Mouse (Mus musculus) lung, postnatal 25 days (tissue): ENCODE results near the gene Pvrig.
"Not testable (repeated sequence)": the region's sequence is repeated elsewhere in the genome, so short reads cannot be mapped to it uniquely, and the experiment has no call there.

Experiments
- DNase-seq: peaks from one replicate; pipeline ENCODE4 v3.0.0; 2022; ENCODE audit warnings: low spot score

Gene Pvrig

DNA sequence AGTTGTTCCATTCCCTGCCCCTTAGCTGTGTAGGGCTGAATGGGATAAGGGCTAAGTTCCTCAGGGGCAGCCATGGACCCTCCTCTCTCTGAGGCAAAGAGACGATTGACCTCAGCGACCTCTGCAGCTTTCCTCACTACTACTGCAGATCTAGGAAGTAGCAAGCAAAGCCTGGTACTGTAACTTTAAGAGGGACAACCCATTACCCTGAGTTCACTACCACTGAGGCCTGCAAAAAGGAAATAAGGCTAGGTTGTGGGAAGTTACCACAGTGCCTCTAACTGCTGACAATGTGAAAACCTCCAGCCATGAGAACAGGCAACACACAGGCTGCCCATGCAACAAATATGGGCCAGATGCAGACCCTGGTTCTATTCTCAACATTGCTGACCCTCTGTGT lies at the start of gene Pvrig:
Pvrig (plus strand) TSS at position 301 of the 400 bp plus-strand sequence.
- no peak for DNase-seq

DNA sequence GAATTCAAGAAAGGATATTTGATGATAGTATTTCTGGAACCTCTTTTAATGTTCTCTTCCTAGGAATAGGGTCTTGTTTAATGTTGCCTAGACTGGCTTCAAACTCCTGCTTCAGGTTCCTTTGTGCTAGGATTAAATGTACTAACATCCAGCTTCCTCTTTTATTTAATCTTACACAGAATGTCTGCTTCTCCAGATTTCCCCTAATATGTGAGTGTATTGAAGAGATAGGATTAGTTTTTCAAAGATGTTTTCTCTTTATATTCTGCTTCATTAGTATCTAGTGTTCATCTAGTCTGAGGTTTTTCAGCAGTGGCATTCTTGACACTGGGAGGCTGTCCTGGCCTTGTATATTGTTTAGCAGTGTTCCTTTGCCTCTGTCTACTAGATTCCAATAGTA lies 47.6 kb upstream of the Pvrig start:
- DNase-seq = no peak

DNA sequence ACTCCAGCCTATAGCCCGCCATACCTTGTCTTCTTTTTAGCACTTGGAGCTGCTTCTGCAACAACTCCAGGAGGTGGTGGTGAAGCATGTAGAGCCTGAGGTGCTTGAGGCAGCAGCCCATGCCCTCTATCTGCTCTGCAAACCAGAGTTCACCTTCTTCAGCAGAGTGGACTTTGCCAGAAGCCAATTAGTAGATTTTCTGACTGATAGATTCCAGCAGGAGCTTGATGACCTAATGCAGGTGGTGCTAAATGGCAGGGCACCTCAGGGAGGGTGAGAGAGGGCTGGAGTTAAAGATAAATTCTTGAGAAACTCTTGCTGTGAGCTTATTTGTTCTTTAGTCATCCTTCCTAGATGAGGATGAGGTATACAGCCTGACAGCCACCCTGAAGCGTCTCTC lies 42.1 kb upstream of the Pvrig start:
- no peak for DNase-seq

DNA sequence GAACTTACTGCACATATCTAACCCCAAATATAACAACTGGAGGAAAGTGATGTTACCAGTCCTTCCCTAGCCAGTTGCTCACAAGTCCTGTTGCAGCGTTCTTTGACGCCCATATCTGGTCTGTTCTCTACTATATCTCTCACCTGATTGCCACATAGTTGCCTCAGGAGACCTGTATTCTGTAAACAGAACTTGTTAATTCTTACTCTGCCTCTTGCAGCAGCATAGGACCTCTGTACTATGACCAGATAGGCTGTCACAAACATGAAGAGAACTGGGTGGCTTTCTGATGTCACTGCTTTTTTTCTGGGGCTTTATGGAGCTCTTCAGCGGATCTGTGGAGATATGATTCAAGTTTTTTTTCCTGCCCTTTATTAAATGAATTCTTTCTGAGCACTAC lies 29.0 kb upstream of the Pvrig start:
- no peak for DNase-seq

DNA sequence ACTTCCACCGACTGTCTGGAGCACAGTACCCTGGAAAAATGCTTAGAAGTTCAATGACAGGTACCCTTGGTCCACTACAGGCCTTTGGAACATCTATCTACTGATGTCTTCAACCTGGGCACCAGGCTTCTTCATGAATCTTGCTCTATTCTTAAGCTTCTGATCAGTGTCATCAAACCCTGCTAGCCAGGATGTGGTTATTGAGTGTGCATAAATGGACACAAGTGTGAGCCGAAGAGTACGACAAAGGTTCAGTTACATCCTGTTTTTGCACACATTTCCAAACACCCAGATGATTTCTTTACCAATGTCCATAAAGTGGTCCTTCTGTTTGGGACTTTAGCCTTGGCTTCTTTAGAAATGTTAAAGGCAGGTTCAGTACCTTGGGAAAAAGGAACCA lies 1.5 kb downstream of the Pvrig start:
- DNase-seq = no peak

DNA sequence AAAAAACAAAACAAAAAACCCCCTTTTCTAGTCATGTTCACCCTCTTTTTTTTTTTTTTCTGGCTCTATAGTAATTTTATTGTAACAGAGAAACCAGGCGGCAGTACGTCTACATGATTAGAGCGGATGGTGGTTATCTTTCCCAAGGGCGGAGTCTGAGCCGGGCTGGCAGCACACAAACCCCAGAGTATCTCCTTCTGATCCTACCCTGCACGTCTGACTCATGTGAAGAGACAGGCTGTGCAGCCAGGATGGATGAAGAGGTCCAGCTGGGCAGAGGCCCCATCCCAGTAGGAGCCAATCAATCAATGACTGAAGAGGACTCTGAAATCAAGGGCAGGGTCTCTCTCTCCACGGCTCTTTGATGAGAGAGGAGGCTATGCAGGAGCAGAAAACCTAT lies 21.4 kb downstream of the Pvrig start:
- DNase-seq = not testable (repeated sequence)

DNA sequence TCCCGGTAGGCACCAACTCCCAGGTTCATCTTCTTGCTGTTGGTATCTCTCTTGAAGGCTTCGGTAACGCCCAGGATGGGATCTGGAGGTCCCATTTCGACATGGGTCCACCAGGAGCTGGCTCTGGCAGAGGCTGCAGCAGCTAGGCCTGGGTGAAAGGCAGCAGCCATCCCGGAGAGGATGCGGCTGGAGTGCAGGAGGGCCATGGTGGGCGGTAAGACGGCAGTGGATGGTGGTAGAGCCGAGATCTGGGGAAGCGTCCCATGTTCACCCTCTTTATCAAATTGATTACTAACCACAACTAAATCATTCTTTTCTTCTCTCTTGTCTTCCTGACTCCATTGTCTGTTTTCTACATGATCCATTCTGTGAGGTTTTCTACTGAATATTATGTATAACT lies 23.6 kb downstream of the Pvrig start:
- DNase-seq = not testable (repeated sequence)
